Mouse (Mus musculus): ENCODE data around the gene Braf. TPM values are rescaled to one million over a fixed set of nuclear protein-coding genes. Genes with fewer than 3 reads are reported as not detected.

Gene Braf
- total RNA-seq, 2 experiments from 2014 or later, result 118 to 131 TPM

- no peak for DNase-seq
These were observed 118.4 kb downstream of the Braf start for GRCm38 (mm10) chr6:39606862-39607261.

- DNase-seq, result no peak
These were observed 119.2 kb downstream of the Braf start for GRCm38 (mm10) chr6:39606056-39606455.

GRCm38 (mm10) chr6:39604565-39604964, 120.7 kb downstream of the Braf start:
- DNase-seq, result peak; percentile 43 to 56

GRCm38 (mm10) chr6:39601828-39602227, 123.4 kb downstream of the Braf start:
- DNase-seq, result no peak

GRCm38 (mm10) chr6:39600851-39601250, 124.4 kb downstream of the Braf start:
- no peak for DNase-seq

GRCm38 (mm10) chr6:39592401-39593214, 132.7 kb downstream of the Braf start, which contains the start of gene Ndufb2:
TSS of gene Ndufb2 (plus strand) at chr6:39592574.
- DNase-seq, result peak; percentile 96

GRCm38 (mm10) chr6:39591481-39591880, 133.8 kb downstream of the Braf start:
- DNase-seq, result no peak

- no peak for DNase-seq
These were observed 139.7 kb downstream of the Braf start, which contains the start of gene Gm42420 for GRCm38 (mm10) chr6:39585517-39585916. TSS of gene Gm42420 (plus strand) at chr6:39585753.

- no peak for DNase-seq
These were observed 144.0 kb downstream of the Braf start for GRCm38 (mm10) chr6:39581087-39581784.

- no peak for DNase-seq
These were observed 144.7 kb downstream of the Braf start for GRCm38 (mm10) chr6:39580558-39580957.

- no peak for DNase-seq
These were observed 145.7 kb downstream of the Braf start for GRCm38 (mm10) chr6:39579552-39579951.

- no peak for DNase-seq
These were observed 150.3 kb downstream of the Braf start for GRCm38 (mm10) chr6:39574951-39575350.

GRCm38 (mm10) chr6:39574555-39574869, 150.8 kb downstream of the Braf start:
- DNase-seq, result no peak

GRCm38 (mm10) chr6:39573791-39574554, 151.3 kb downstream of the Braf start, which contains the start of gene Adck2:
TSS of gene Adck2 (plus strand) at chr6:39573873.
- peak; percentile 75 to 78 for DNase-seq

GRCm38 (mm10) chr6:39570426-39570825, 154.8 kb downstream of the Braf start:
- DNase-seq, result no peak

- no peak for DNase-seq
These were observed 157.7 kb downstream of the Braf start for GRCm38 (mm10) chr6:39567528-39567927.

- peak; percentile 69 to 81 for DNase-seq
These were observed 162.9 kb downstream of the Braf start for GRCm38 (mm10) chr6:39562166-39563015.

GRCm38 (mm10) chr6:39559276-39559939, 165.9 kb downstream of the Braf start:
- DNase-seq, result no peak

GRCm38 (mm10) chr6:39557723-39558261, 167.5 kb downstream of the Braf start, which contains the start of gene Dennd2a:
TSS of gene Dennd2a (minus strand) at chr6:39557867.
- peak; percentile 88 for DNase-seq

- peak; percentile 44 to 48 for DNase-seq
These were observed 168.2 kb downstream of the Braf start for GRCm38 (mm10) chr6:39556900-39557659.
